Mouse (Mus musculus): Measurements from ENCODE around the gene Ptpre. TPM values are rescaled to one million over a fixed set of nuclear protein-coding genes. Genes with fewer than 3 reads are reported as not detected.

The Ptpre gene
- polyA plus RNA-seq, 1 experiment from 2014 or later, result 0.75 TPM

DNA sequence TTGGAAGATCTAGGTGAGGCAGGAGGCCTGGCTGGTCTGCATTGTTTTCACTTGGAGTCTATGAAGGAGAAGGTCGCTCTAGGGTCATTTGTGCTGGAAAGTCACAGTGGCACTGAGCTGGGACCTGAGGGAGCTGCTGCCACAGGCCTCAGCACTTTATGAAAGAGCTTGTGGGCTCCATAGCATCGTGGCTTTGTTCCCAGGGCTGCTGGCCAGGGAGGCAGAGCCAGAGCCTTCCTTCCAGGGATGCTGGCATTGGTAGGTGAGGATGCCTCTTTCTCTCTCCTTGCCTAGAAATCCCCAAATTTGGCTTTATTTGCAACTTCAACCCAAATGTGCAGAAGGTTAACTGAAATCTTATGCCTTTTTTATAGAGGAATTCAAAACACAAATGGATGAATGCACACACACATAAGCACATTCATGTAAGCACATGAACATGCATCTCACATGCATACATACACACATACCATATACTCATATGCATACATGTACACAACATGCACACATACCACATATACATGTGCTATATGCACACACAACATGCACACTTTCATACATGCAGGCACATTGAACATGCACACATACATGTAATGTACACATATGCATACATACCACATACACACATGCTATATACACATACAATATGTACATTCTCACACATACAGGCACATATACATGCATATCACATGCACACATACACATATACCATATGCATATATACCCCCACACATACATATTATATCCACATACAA is 50.7 kb downstream of the Ptpre start:
- DNase-seq (ENCODE audit: low spot score), result no peak
- Histone ChIP-seq H3K4me3 (ENCODE audit: low read depth, low read length) (no peak overlapping the region), H3K4me2 (ENCODE audit: low read depth, severe bottlenecking) (no peak overlapping the region), H3K36me3 (ENCODE audit: control insufficient read depth, insufficient read depth, low read length) (no peaks in the 10 kb centered on the region), H3K27me3 (ENCODE audit: control insufficient read depth, insufficient read depth, low read length) (no peaks in the 10 kb centered on the region), H3K9me3 (ENCODE audit: control insufficient read depth, low read length) (no peaks in the 10 kb centered on the region), H3K27ac (replicated peaks; ENCODE audit: low read depth, low read length) (no peak overlapping the region), H3K4me1 (ENCODE audit: control insufficient read depth, insufficient read depth, low read length) (0 out of 2 replicates have a peak, but pooled peaks cover 4% of the 10 kb centered on the region), H3K9ac (ENCODE audit: low read length) (no peak overlapping the region)
- 58% methylated on average over 2 of the region's 2 CpGs for WGBS
- ATAC-seq (ENCODE audit: insufficient number of reproducible peaks, low FRiP score, low TSS enrichment, low read depth), result no peak

- 0 out of 2 replicates have a peak, but pooled peaks cover 4% of the 10 kb centered on the region for H3K4me1 ChIP-seq (ENCODE audit: control insufficient read depth, insufficient read depth, low read length)
- no peak overlapping the region for H3K4me2 ChIP-seq (ENCODE audit: low read depth, severe bottlenecking)
- no peak overlapping the region for H3K27ac ChIP-seq (replicated peaks; ENCODE audit: low read depth, low read length)
- H3K27me3 ChIP-seq (ENCODE audit: control insufficient read depth, insufficient read depth, low read length), result no peaks in the 10 kb centered on the region
- WGBS, result 82% methylated on average over 8 of the region's 8 CpGs
- no peak overlapping the region; the same call in 1 of the 2 replicates for H3K9ac ChIP-seq (ENCODE audit: low read length)
- no peaks in the 10 kb centered on the region for H3K9me3 ChIP-seq (ENCODE audit: control insufficient read depth, low read length)
- no peaks in the 10 kb centered on the region for H3K36me3 ChIP-seq (ENCODE audit: control insufficient read depth, insufficient read depth, low read length)
- ATAC-seq (ENCODE audit: insufficient number of reproducible peaks, low FRiP score, low TSS enrichment, low read depth) (no peak), DNase-seq (ENCODE audit: low spot score) (no peak)
- no peak overlapping the region for H3K4me3 ChIP-seq (ENCODE audit: low read depth, low read length)
These were observed 51.5 kb downstream of the Ptpre start for GRCm38 (mm10) chr7:135588620-135589309.

DNA sequence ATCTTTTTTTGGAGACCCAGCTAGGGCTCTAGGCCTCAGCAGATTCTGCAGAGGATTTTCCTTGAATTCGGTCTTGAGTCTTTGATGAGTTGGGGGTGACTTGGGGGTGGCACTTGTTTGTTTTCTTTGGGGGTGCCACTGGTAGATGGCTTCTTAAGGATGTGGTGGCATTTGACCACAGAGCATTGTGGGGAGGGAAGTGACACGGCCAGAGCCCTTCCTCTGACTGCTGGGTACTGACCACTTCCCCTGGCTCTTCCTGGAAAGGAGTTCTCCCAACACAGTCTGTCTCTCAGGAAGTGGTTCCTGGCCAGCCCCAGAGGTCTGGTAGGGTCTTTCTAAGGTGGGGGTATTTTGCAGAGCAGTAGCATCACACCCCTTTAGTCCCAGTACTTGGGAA is 54.2 kb downstream of the Ptpre start:
- Histone ChIP-seq H3K36me3 (ENCODE audit: control insufficient read depth, insufficient read depth, low read length) (no peaks in the 10 kb centered on the region), H3K27ac (replicated peaks; ENCODE audit: low read depth, low read length) (no peak overlapping the region), H3K4me1 (ENCODE audit: control insufficient read depth, insufficient read depth, low read length) (peaks cover 12% of the 10 kb centered on the region), H3K9ac (ENCODE audit: low read length) (no peak overlapping the region), H3K9me3 (ENCODE audit: control insufficient read depth, low read length) (no peaks in the 10 kb centered on the region), H3K4me3 (ENCODE audit: low read depth, low read length) (no peak overlapping the region), H3K27me3 (ENCODE audit: control insufficient read depth, insufficient read depth, low read length) (no peaks in the 10 kb centered on the region), H3K4me2 (ENCODE audit: low read depth, severe bottlenecking) (no peak overlapping the region)
- no peak for ATAC-seq (ENCODE audit: insufficient number of reproducible peaks, low FRiP score, low TSS enrichment, low read depth)
- DNase-seq (ENCODE audit: low spot score), result no peak
- WGBS, result 78% methylated on average over 2 of the region's 2 CpGs

- no peaks in the 10 kb centered on the region for H3K9me3 ChIP-seq (ENCODE audit: control insufficient read depth, low read length)
- no peak overlapping the region for H3K27ac ChIP-seq (replicated peaks; ENCODE audit: low read depth, low read length)
- H3K9ac ChIP-seq (ENCODE audit: low read length), result no peak overlapping the region
- no peaks in the 10 kb centered on the region for H3K36me3 ChIP-seq (ENCODE audit: control insufficient read depth, insufficient read depth, low read length)
- ATAC-seq (ENCODE audit: insufficient number of reproducible peaks, low FRiP score, low TSS enrichment, low read depth), result no peak
- no peak overlapping the region for H3K4me2 ChIP-seq (ENCODE audit: low read depth, severe bottlenecking)
- H3K4me3 ChIP-seq (ENCODE audit: low read depth, low read length), result no peak overlapping the region
- no peak for DNase-seq (ENCODE audit: low spot score)
- 79% methylated on average over 5 of the region's 5 CpGs for WGBS
- H3K4me1 ChIP-seq (ENCODE audit: control insufficient read depth, insufficient read depth, low read length), result peaks cover 19% of the 10 kb centered on the region
- H3K27me3 ChIP-seq (ENCODE audit: control insufficient read depth, insufficient read depth, low read length), result no peaks in the 10 kb centered on the region
These were observed 56.0 kb downstream of the Ptpre start for GRCm38 (mm10) chr7:135593286-135593685.

DNA sequence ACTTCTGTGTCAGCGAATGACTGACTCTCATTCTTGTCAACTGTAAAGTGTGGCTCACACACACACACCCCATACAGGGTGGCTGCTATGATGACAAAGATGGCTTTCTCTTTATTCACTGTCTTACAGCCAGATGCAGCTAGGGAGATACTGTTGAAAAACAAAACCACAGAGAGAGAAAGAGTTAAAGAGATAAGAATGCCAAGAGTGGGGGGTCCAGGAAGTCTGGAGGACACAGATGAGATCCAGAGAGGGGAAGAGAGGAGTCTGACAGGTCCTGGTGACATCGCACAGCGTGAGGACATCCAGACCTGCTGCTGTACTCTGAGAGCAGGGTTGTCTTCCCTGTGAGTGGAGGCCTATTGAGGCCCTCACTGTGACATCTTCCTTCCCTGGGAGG is 56.5 kb downstream of the Ptpre start:
- H3K9ac ChIP-seq (ENCODE audit: low read length), result no peak overlapping the region
- no peak overlapping the region for H3K4me2 ChIP-seq (ENCODE audit: low read depth, severe bottlenecking)
- peaks cover 21% of the 10 kb centered on the region for H3K4me1 ChIP-seq (ENCODE audit: control insufficient read depth, insufficient read depth, low read length)
- DNase-seq (ENCODE audit: low spot score) (no peak), ATAC-seq (ENCODE audit: insufficient number of reproducible peaks, low FRiP score, low TSS enrichment, low read depth) (no peak)
- no peaks in the 10 kb centered on the region for H3K36me3 ChIP-seq (ENCODE audit: control insufficient read depth, insufficient read depth, low read length)
- no peak overlapping the region for H3K27ac ChIP-seq (replicated peaks; ENCODE audit: low read depth, low read length)
- no peak overlapping the region for H3K4me3 ChIP-seq (ENCODE audit: low read depth, low read length)
- no peaks in the 10 kb centered on the region for H3K9me3 ChIP-seq (ENCODE audit: control insufficient read depth, low read length)
- no peaks in the 10 kb centered on the region for H3K27me3 ChIP-seq (ENCODE audit: control insufficient read depth, insufficient read depth, low read length)
- WGBS, result 69% methylated on average over 3 of the region's 3 CpGs

GRCm38 (mm10) chr7:135594676-135595075 is 57.4 kb downstream of the Ptpre start:
- DNase-seq (ENCODE audit: low spot score) (no peak), ATAC-seq (ENCODE audit: insufficient number of reproducible peaks, low FRiP score, low TSS enrichment, low read depth) (no peak)
- Histone ChIP-seq H3K4me1 (ENCODE audit: control insufficient read depth, insufficient read depth, low read length) (peaks cover 21% of the 10 kb centered on the region), H3K27me3 (ENCODE audit: control insufficient read depth, insufficient read depth, low read length) (no peaks in the 10 kb centered on the region), H3K9ac (ENCODE audit: low read length) (no peak overlapping the region), H3K4me2 (ENCODE audit: low read depth, severe bottlenecking) (no peak overlapping the region), H3K9me3 (ENCODE audit: control insufficient read depth, low read length) (no peaks in the 10 kb centered on the region), H3K36me3 (ENCODE audit: control insufficient read depth, insufficient read depth, low read length) (no peaks in the 10 kb centered on the region), H3K4me3 (ENCODE audit: low read depth, low read length) (no peak overlapping the region), H3K27ac (replicated peaks; ENCODE audit: low read depth, low read length) (no peak overlapping the region)
- WGBS, result 63% methylated on average over 7 of the region's 7 CpGs

DNA sequence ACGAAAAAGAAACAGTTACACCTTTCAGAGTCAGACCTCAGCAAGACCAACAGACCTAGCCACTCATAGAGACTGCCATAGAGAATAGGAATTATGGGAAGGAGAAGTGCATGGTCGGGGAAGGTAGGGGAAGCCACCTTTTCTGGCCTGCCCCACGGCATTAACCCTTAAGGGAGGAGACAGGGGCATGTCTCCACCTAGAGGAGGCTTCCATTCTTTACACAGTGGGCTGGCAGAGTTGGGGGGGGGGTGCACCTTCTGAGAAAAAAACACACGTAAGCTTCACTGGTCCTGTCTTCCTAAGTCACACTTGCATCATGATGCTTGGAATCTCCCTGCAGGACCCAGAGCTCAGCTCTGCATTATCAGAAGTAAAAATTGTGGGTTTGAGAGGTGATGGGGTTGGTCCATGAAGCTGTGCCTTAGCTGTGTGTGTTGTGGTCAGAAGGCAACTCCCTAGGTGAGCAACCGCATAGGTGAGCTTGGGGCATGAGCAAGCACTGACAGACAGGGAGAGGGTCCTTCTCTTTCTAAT is 58.4 kb downstream of the Ptpre start:
- no peak for ATAC-seq (ENCODE audit: insufficient number of reproducible peaks, low FRiP score, low TSS enrichment, low read depth)
- no peak for DNase-seq (ENCODE audit: low spot score)
- Histone ChIP-seq H3K9ac (ENCODE audit: low read length) (no peak overlapping the region; the same call in 1 of the 2 replicates), H3K36me3 (ENCODE audit: control insufficient read depth, insufficient read depth, low read length) (no peaks in the 10 kb centered on the region), H3K9me3 (ENCODE audit: control insufficient read depth, low read length) (no peaks in the 10 kb centered on the region), H3K27me3 (ENCODE audit: control insufficient read depth, insufficient read depth, low read length) (no peaks in the 10 kb centered on the region), H3K27ac (replicated peaks; ENCODE audit: low read depth, low read length) (0 out of 2 replicates have a peak overlapping the region, but pooled peaks have one; percentile 5), H3K4me1 (ENCODE audit: control insufficient read depth, insufficient read depth, low read length) (peaks cover 21% of the 10 kb centered on the region), H3K4me2 (ENCODE audit: low read depth, severe bottlenecking) (no peak overlapping the region), H3K4me3 (ENCODE audit: low read depth, low read length) (no peak overlapping the region)
- WGBS, result 37% methylated on average over 5 of the region's 5 CpGs

DNA sequence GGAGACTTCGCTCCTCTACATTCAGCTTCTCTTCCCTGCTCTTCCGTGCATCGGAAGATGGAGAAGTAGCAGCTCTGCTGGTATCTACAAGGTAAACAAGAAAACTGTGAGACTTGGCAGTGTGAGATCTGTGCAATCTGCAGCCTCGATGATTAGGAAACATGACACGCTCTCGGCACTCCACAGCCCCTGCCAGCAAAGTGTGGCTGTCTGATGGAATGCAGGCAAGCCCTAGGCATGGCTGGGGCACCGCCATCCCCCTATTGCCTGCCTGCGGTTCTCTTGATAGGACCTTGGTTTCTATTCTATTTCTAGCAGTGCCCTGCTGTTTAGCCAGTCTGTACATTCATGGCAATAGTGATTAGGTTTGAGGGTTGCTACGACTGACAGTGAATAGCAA is 59.7 kb downstream of the Ptpre start:
- 55% methylated on average over 9 of the region's 9 CpGs for WGBS
- Histone ChIP-seq H3K27ac (replicated peaks; ENCODE audit: low read depth, low read length) (no peak overlapping the region), H3K9ac (ENCODE audit: low read length) (no peak overlapping the region), H3K36me3 (ENCODE audit: control insufficient read depth, insufficient read depth, low read length) (no peaks in the 10 kb centered on the region), H3K4me1 (ENCODE audit: control insufficient read depth, insufficient read depth, low read length) (peaks cover 21% of the 10 kb centered on the region), H3K9me3 (ENCODE audit: control insufficient read depth, low read length) (no peaks in the 10 kb centered on the region), H3K4me2 (ENCODE audit: low read depth, severe bottlenecking) (no peak overlapping the region), H3K4me3 (ENCODE audit: low read depth, low read length) (no peak overlapping the region), H3K27me3 (ENCODE audit: control insufficient read depth, insufficient read depth, low read length) (no peaks in the 10 kb centered on the region)
- DNase-seq (ENCODE audit: low spot score), result no peak
- no peak for ATAC-seq (ENCODE audit: insufficient number of reproducible peaks, low FRiP score, low TSS enrichment, low read depth)
